Mouse (Mus musculus) cortical plate, adult 2 months (tissue): ENCODE results near the gene Poc5.

Experiments used
- CTCF ChIP-seq: fragments of 200-500 bp; IDR thresholded peaks from 2 replicates; pipeline ENCODE4 v1.5.1; 2011; ENCODE audit warnings: mild to moderate bottlenecking, control low read depth, low read length; ENCODE audit not compliant: insufficient read depth; ENCODE audit errors: extremely low read depth
- POLR2A ChIP-seq: fragments of 200-500 bp; IDR thresholded peaks from 2 replicates; pipeline ENCODE4 v1.6.1; 2011; ENCODE audit warnings: mild to moderate bottlenecking, low read length, control low read depth; ENCODE audit not compliant: insufficient read depth; ENCODE audit errors: extremely low read depth

DNA sequence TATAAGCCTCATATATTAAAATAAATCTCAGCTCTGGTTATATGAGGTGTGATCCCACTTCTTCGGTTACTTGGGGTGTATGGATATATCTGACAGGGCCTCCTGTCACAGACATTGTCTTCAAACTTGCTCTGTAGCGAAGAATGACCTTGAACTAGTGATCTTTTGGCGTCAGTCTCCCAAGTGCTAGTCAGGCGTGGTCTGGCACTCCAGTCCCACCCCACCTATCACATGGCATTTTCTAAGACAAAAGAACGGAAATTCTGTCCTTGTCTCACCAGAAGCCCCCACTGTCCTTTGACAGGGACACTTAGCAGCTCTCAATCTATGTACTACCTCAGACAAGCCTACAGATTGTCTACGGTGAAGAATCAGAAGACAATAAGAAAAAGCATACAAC is 43.3 kb upstream of the Poc5 start:
- no peak for TF ChIP-seq POLR2A
- TF ChIP-seq CTCF: no peak
